Mouse (Mus musculus): ENCODE measurements around the gene Zfp704.
"Not testable (repeated sequence)": the region's sequence is repeated elsewhere in the genome, so short reads cannot be mapped to it uniquely, and the experiment has no call there.

Gene Zfp704

DNA sequence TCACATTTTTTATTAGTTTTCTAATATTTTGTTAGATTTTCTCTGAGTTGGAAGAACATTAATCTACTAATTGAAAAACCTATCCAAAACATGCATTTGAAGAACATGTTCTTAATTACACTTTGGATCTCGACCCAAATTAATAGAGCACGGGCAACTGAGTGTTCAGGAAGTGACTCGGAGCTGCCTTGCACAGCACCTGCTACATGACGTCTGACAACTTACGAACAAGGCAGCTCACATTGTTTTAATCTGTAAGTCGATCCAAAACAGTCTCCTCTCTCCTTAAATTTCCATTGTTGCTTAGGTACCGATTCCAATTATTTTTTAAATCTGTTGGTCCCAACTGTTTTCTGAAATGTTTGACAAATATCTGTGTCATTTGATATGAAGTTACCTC, 15.4 kb downstream of the Zfp704 start:
- DNase-seq, result no peak

DNA sequence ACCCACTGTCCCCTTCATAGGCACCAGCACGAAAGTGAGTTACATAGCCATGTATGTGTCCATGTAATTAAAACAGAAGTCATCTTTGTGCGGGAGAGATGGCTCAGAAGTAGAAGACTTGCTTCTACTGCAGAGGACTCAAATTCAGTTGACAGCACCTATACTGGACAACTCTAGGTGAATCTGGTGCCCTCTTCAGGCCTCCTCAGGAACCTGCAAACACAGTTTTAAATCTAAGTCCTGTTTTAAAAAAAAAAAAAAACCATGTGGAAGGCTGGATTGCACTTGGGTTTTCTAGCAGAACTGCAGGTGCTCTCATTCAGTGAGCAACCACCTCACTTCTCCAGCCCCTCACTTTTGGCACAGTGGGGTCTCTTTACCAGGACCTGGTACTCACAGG, 16.1 kb downstream of the Zfp704 start:
- DNase-seq, result peak; percentile 36

DNA sequence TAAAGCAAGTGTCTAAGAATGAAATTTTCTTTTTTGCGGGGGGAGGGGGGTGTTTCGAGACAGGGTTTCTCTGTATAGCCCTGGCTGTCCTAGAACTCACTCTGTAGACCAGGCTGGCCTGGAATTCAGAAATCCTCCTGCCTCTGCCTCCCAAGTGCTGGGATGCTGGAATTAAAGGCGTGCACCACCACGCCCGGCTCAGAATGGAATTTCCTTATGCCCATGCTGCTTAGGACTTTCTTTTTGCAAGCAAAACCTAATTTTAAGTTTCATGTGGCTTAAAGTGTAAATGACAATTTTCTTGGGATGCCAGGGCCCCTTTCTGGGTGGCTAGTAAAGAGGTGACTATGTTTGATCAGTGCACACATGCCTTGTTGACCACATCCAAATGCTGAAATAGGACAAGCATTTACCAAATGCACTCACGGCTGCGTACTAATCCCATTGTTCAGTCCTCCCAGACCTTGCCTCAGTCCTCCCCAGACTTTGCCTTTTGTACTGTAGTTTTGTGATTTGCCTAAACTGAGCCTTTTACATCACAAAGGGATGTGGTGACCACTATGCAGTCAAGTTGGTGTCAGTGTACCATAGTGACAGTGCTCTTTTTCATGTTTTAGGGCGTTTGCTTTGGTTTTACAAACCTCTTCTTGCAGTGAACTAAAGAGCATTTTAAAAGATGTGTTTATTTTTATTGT, 18.3 kb downstream of the Zfp704 start:
- DNase-seq, result no peak

DNA sequence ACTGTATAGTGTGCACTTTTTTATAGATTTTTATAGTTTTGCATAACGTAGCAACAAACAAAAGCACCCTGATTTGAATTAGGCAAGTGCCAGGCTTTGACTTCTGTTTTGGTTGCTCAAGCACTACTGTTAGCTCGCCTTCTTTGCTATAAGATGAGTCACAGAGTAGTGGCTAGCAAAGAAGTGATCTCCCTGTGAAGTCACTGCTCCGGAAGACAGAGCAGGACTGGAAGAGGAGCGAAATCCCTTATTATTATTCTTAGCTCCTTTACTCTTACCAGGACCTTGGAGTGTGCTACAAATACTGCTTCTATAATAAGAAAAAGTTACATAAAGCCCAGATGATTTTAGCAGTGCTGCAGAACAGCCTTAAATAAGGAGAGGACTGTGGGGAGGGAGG, 21.2 kb downstream of the Zfp704 start:
- DNase-seq, result no peak

DNA sequence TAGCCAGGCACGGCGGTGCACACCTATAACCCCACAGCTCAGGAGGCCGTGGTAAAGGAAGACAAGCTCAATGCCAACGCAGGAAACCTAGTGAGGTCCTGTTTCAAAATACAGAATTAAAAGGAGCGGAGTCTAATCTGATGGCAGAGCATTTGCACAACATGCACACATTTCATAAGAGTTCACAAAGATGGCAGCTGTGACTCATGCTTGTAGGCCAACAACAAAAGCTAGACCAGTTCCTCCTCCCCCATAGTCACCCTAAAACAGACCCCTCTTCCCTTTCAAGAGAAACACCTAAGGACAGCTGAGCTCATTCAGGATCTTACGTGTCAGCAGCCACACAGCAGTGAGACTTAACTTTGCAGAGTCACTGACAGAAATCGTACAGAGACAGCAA, 22.6 kb downstream of the Zfp704 start:
- no peak for DNase-seq

DNA sequence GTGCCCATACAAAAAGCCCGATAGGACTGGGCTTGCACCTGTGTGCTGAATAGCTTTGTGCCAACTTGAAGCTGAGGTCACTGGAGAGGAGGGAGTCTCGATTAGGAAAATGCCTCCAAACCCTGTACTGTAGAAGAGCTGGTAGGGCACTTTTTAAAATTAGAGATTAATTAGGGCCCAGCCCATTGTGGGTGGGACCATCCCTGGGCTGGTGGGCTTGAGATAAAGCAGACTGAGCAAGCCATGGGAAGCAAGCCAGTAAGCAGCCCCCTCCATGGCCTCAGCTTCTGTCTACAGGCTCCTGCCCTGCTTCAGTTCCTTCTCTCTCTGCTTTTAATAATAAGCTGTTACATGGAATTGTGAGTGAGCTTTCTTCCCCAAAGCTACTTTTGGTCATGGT, 26.4 kb downstream of the Zfp704 start:
- DNase-seq, result no peak

GRCm38 (mm10) chr3:9580952-9581798, 28.7 kb downstream of the Zfp704 start:
- no peak for DNase-seq

- no peak for DNase-seq
Measured at GRCm38 (mm10) chr3:9580102-9580501, 29.8 kb downstream of the Zfp704 start.

DNA sequence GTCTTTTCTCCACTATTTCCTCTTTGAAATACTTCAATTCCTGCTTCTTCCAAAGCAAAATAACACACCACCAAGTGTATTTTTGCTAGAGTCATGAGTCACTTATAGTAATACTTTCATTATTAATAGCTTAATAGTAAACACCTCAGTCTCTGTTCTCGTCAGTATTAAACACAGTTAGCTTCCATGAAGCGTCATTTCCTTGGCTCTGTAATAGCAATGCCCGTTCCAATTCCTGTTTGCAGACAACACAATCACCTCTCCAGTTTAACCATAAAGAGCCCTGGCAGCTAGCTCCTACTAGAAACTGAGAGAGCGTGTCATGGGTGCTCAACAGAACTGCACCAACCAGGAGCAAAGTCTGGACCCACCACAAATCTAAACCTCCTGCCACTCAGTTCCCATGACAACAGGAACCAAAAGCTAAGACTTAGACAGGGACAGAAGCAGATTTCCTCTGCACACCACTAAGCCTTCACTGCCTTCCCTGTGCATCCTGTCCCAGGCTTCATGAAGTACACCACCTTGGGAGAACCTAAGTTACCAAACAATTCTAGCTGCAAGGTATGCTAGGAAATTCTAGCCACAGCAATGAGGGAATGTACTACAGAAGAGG, 30.7 kb downstream of the Zfp704 start:
- no peak for DNase-seq

- no peak for DNase-seq
Measured at GRCm38 (mm10) chr3:9576872-9577271, 33.0 kb downstream of the Zfp704 start.

DNA sequence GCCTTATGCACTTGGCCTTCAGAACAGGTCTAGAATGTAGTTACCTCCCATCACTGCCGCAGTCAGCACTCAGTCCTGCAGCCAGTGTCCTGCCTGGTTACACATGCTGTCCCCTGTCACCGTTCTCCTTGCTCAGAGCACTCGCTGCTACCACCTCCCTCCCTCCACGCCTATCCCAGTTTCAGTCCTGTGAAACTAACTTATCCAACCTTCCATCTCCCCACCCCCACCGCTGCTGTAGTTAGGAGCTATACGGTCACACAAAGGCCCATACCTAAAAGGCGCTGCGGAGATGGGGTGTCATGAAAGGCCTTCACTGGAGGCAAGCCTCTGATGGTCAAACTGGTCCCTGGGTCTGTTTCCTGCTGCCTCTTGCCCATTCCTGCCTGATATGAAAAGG, 35.6 kb downstream of the Zfp704 start:
- no peak for DNase-seq

- DNase-seq, result peak; percentile 15
Measured at GRCm38 (mm10) chr3:9573581-9573980, 36.3 kb downstream of the Zfp704 start.

GRCm38 (mm10) chr3:9572261-9572660, 37.6 kb downstream of the Zfp704 start:
- peak; percentile 47 for DNase-seq

GRCm38 (mm10) chr3:9570782-9571181, 39.1 kb downstream of the Zfp704 start:
- DNase-seq, result no peak

DNA sequence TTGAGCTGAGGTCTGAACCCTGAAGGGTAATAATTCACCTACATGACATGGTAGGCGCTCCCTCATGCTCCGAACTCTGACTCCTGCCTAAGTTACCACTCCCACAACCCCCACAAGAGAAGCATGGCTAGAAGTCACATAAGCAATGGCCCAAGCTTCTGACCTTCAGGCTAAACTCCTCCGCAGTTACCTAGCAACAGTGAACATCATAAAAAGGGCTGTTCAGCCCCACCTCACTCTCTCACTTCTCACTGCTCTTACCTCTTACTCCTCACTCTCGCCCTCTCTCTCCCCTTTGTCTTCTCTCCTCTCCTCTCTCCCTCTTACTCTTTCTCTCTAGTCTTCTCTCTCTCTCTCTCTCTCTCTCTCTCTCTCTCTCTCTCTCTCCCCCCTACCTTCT, 40.2 kb downstream of the Zfp704 start:
- not testable (repeated sequence) for DNase-seq

DNA sequence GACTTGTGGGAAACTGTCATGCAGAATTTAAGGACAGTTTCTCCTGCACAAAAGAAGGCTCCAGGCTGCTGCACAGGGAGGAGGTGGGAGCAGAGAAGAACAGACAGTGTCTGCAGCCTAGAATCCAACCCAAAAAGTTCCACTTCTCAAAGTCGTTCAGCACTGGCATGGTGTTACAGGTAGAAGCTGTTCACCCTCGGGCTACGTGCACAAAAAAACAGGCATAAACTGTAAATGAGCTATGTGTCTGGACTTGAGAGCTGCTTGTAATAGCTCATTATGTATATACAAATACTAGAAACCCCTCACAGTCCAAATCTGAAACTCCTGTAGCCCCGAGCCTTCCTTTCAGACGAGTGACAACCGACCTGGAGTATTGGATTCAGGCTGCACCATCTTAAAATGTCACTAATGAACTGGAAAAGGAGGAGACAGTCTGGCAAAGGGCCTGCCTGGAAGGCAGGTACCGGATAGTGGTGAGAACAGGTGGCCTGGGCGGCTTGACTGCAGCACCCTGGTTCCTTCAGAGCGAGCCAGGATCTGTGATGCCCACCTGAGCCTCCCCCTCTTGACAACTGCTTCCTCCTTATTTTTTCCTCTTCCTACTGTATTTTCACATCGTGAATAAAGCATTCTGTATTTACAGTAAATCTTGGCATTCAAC, 41.2 kb downstream of the Zfp704 start:
- DNase-seq, result no peak

DNA sequence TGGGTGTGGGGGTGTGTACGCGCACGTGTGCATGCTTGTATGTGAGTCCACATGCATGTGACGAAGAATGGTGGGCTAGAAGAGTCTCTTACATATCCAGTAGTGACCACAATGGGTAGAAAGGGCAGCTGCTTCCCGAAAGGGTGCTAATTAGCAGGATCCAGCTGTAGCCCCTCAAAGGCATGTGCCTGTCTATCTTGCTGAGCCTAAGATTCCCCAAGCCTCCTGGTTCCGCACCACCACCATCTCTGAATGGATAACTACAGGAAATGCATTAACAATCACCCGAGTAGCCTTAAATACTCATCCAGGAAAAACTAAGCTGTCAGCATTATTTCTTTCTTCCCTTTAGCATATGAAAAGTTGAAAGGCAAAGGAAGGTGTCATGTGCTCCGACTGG, 41.9 kb downstream of the Zfp704 start:
- no peak for DNase-seq

DNA sequence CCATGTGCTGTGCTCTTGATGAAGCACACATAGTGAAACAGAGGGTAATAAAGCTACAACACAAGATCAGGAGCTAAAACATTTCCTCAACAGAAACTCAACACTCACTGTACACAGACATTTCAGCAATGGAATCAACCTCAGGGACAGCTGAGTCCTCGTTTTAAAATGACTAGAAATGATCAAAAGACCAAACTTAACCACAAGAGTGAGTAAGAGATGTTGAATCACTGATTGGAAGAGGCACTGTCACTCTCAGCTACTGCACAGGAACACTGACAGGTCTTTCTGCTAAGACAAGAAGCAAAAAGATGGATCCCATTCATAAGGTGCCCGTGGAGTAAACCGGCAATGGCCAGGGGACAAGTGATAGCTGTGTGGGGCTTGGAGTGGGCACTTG, 43.1 kb downstream of the Zfp704 start:
- no peak for DNase-seq

DNA sequence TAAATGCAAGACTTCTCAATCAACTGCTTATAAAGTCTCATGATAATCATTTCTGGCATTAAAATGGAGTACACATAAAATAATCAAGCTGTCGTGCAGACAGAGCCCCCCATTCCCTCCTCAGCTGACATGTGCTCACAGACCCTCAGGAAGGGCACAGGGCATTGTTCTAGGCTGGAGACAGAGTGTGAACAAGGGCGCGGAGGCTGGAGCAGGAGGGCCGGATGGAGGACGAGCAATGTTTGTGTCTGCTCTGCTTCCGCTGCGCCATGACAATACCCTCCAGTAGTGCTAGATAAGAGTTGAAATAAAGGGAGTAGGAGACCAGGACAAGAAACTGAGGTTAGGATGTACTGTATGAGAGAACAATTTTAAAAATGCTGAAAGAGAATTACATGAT, 46.3 kb downstream of the Zfp704 start:
- no peak for DNase-seq

GRCm38 (mm10) chr3:9562649-9563328, 47.1 kb downstream of the Zfp704 start:
- DNase-seq, result no peak

DNA sequence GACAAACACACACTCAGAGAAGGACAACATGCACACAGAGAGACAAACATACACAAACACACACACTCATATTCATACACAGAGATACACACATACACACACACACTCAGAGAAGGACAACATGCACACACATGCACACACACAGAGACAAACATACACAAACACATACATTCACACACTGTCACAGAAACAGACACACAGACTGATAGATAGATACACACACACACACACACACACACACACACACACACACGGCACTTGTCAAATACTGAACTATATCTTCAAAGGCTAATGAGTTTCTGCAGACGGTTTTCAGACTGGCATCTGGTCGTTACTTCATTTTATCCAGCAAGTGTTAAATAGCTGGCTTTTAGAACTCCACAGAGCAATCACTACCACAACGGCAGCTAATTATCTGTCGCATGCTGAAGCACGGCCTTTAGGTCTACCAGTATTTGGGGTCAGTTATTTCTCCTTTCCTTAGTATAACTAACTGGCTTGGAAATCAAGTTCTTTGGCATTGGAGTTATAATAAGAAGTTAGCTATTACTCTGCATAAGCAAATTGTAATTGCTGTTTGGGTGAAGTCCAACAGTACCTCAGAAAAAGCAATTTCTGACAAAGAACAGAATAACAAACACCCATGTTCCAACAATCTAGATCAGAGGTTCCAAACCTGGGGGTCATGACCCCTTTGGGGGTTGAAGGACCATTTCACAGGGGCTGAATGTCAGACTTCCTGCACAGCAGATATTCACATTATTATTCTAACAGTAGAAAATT, 51.9 kb downstream of the Zfp704 start:
- DNase-seq, result no peak

- DNase-seq, result no peak
Measured at GRCm38 (mm10) chr3:9556137-9556536, 53.7 kb downstream of the Zfp704 start.

Data from right cerebral cortex, adult 18-20 months (tissue).